Mouse (Mus musculus) thymus, postnatal 0 days (tissue): Measurements from ENCODE around the gene Kdm8. TPM values are rescaled to one million over a fixed set of nuclear protein-coding genes. Genes with fewer than 3 reads are reported as not detected.
"Not testable (repeated sequence)": the region's sequence is repeated elsewhere in the genome, so short reads cannot be mapped to it uniquely, and the experiment has no call there.

Experiments
- DNase-seq: peaks from one replicate; pipeline ENCODE4 v3.0.0-alpha.2; 2015; ENCODE audit warnings: low spot score
- polyA plus RNA-seq: library from polyadenylated mRNA; unstranded; fragments of >200 nt; fragmentation: Nextera tagmentation; extraction: Ambion mirVana; gene quantifications from 2 replicates; pipeline ENCODE4 v1.2.1, GENCODE M21; 2015

Kdm8 gene
- 12.6 and 15.1 TPM in 2 replicates for polyA plus RNA-seq

- DNase-seq: peak; percentile 96
Measured at GRCm38 (mm10) chr7:125444464-125445401, at the start of gene Kdm8. Gene Kdm8, plus strand, starts transcription at chr7:125444676.

GRCm38 (mm10) chr7:125398116-125398515 is 46.4 kb upstream of the Kdm8 start:
- DNase-seq: no peak

GRCm38 (mm10) chr7:125398687-125399086 is 45.8 kb upstream of the Kdm8 start:
- no peak for DNase-seq

- no peak for DNase-seq
Measured at GRCm38 (mm10) chr7:125407136-125407535, 37.3 kb upstream of the Kdm8 start.

GRCm38 (mm10) chr7:125415087-125415486 is 29.4 kb upstream of the Kdm8 start:
- DNase-seq: no peak

GRCm38 (mm10) chr7:125415776-125416175 is 28.7 kb upstream of the Kdm8 start:
- no peak for DNase-seq

- DNase-seq: no peak
Measured at GRCm38 (mm10) chr7:125416762-125417161, 27.7 kb upstream of the Kdm8 start.

GRCm38 (mm10) chr7:125418413-125418812 is 26.1 kb upstream of the Kdm8 start:
- peak; percentile 46 for DNase-seq

- peak; percentile 77 for DNase-seq
Measured at GRCm38 (mm10) chr7:125420190-125420589, 24.3 kb upstream of the Kdm8 start.

GRCm38 (mm10) chr7:125421911-125422310 is 22.6 kb upstream of the Kdm8 start:
- DNase-seq: no peak

GRCm38 (mm10) chr7:125423056-125423455 is 21.4 kb upstream of the Kdm8 start:
- DNase-seq: peak; percentile 30

GRCm38 (mm10) chr7:125427492-125428090 is 16.9 kb upstream of the Kdm8 start:
- no peak for DNase-seq

- no peak for DNase-seq
Measured at GRCm38 (mm10) chr7:125428381-125428780, 16.1 kb upstream of the Kdm8 start.

- not testable (repeated sequence) for DNase-seq
Measured at GRCm38 (mm10) chr7:125428816-125429500, 15.5 kb upstream of the Kdm8 start.

GRCm38 (mm10) chr7:125430170-125430842 is 14.2 kb upstream of the Kdm8 start:
- no peak for DNase-seq

- no peak for DNase-seq
Measured at GRCm38 (mm10) chr7:125433874-125434273, 10.6 kb upstream of the Kdm8 start.

- DNase-seq: no peak
Measured at GRCm38 (mm10) chr7:125434666-125435290, 9.7 kb upstream of the Kdm8 start.

- no peak for DNase-seq
Measured at GRCm38 (mm10) chr7:125442323-125442722, 2.2 kb upstream of the Kdm8 start.

GRCm38 (mm10) chr7:125444076-125444463 is 406 bp upstream of the Kdm8 start:
- no peak for DNase-seq

- no peak for DNase-seq
Measured at GRCm38 (mm10) chr7:125450678-125451077, 6.2 kb downstream of the Kdm8 start.

GRCm38 (mm10) chr7:125451078-125451477 is 6.6 kb downstream of the Kdm8 start:
- no peak for DNase-seq
